Mouse (Mus musculus) T-cell, adult 2 months (primary cell): ENCODE measurements around the gene Mrap.

Source experiments
- DNase-seq: peaks from one replicate; pipeline ENCODE4 v3.0.0; 2022; ENCODE audit warnings: low spot score

The Mrap gene

DNA sequence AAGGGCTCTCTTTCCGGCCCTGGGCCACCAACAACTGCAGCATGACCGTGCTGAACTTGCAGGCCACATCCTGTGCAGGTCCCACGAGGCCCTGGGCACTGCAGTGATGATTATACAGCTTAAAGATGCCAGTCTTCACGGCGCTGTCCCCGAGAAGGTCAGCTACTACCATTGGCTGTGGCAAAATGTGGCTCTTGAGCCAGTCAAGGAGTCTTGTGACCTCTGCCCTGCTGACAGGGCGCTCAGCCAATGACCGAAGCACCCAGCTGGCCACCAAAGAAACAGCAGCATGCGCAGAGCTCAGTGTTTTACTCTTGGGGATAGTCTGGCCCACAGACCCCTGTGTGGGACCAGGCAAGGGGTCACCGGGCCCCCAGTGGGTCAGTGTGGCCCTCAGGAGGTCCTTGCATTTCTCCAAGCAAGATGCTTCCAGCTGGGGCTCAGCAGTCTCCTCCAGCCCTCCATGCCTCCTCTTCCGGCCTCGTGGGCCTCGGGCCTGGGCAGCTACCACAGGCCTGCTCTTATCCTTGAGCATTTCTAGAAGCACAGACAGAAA is 15.5 kb downstream of the Mrap start:
- no peak for DNase-seq

- DNase-seq: no peak
Observed at GRCm38 (mm10) chr16:90759335-90759734, 21.3 kb downstream of the Mrap start.

GRCm38 (mm10) chr16:90760515-90760914 is 22.5 kb downstream of the Mrap start:
- no peak for DNase-seq

DNA sequence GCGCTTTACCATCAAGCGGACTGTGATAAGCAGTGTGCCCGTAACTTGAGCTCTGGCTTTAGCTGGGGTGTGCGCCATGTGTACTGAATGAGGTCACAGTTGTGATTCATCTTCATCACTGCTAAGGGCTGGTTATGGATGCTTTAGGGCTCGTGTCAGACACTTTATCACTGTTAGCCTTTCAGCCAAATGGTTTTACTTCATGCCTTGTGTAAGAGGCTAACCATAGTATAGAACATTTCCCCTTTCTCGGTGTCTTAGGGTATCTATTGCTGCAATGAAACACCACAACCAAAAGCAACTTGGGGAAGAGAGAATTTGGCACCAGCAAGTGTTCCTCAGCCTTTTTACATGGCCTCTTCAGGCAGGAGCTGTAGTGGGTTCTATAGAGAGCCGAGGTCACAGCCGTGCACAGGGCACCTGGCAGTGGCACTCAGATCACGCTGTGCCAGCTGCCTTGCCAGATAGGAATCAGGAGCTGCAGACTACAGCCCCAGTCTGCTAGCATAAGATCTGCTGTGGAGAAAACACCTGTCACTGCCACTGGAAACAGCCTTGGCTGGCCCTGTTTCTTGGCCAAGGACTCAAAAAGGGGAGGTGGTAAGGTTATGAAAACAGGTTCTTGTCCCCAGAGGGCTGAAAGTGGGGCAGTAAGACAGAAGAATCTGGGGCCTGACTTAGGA is 27.3 kb downstream of the Mrap start:
- DNase-seq: no peak

- DNase-seq: no peak
Observed at GRCm38 (mm10) chr16:90766919-90767454, 29.0 kb downstream of the Mrap start.

DNA sequence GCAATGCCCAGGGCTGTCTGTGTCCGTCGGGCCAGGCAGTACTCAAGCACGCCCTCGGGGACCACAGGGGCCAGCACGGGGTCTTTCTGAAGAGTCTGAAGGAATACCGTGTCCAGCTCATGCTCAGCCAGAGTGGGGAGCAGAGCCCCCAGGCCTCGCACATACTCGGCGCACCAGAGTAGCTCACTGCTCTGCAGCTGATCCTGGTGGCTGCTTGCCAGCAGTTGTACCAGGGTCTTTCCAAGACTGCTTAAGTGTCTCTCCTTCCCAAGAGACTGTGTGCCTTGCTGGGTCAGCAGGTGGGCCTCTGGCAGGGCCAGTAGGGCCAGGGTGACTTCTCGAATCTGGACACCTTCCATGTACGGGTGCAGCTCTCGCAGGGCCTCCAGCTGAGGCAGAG is 36.2 kb downstream of the Mrap start:
- DNase-seq: no peak

DNA sequence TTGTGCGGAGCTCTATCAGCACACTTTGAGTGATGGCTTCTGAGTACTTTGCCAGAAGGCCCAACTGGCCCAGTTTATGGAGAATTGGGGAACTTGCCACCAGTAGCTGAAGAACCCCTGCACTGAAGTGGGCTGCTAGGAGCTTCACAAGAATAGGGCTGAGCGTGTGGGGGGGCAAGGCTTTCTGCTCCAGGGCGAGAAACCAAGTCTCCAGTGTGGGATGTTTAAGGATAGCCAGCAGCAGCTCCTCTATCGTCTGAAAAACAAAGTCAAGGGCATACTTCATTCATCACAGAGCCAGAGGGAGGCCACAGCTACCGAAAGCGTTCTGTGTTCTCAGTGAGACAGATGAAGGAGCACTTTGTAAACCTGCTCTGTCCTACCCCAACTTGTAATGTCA is 36.6 kb downstream of the Mrap start:
- no peak for DNase-seq

- DNase-seq: no peak
Observed at GRCm38 (mm10) chr16:90775946-90776520, 38.0 kb downstream of the Mrap start.

- no peak for DNase-seq
Observed at GRCm38 (mm10) chr16:90779783-90780182, 41.8 kb downstream of the Mrap start.

DNA sequence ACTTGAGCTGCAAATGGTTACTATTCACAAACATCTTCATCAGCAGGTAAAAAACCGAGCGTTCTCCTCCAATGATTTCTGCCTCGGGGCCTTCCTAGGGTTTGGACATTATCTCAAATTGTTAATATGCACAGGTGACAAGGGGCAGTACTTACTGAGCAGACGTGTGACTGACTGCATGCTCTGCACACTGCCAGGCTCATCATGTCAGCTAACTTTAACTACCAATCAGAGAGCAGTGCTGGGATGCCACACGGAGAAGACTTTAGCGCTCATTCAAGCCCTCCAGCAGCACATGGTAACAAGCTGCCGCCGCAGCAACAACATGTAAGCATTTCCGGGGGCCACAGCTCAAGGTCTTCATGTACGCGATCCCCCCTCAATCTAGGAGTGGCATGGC is 45.3 kb downstream of the Mrap start:
- no peak for DNase-seq

DNA sequence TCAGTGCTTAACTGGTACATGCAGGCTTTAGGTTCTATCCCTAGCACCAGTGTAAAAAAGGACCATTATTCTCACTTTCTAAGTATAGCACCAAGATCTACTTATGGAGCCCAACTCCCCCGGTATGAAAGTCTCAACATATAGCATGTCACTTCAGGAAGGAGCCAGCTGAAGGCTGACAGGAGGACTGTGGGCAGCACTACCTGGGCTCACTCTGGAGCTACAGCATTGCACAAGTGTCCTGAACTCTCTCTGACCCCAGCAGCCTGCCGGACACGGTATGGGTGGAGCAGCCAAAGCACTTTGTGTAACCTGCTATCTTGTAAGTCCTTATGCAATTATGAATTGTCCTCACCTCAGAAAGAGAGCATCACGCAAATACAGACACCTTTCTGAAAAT is 47.2 kb downstream of the Mrap start:
- DNase-seq: no peak

DNA sequence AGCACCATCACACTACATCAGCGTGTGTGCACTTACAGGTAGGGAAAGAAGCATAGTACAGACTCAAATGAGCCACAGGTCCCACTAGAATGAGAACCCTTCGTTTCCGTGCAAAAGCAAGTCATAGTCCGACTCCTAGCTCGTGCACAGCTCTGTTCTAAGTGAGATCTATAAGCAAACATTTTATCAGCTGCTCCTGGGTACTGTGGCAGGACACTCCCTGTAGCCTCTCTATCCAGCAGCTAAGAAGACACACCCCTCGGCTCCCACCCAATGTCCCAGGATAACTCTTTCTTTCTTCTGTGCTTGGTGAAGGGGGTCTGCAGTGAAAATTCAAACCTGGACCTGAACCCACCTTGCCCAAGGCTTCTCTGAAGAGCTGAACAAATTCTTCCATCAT is 50.6 kb downstream of the Mrap start:
- DNase-seq: no peak

- DNase-seq: no peak
Observed at GRCm38 (mm10) chr16:90790946-90791345, 52.9 kb downstream of the Mrap start.

DNA sequence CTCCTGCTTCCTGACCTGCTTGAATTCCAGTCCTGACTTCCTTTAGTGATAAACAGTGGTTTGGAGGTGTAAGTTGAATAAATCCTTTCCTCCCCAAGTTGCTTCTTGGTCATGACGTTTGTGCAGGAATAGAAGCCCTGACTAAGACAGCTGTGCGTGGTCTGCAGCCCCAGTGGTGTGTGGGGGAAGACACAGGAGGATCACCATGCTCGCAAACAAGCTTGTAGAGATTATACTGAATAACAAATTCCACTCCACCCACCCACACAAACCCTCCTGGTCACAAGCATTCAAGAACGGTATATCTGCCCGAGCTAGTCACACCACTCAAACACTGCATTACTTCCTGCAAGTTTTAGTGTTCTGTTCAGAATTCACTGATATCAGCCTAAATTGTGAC is 54.1 kb downstream of the Mrap start:
- DNase-seq: no peak

- DNase-seq: no peak
Observed at GRCm38 (mm10) chr16:90792500-90792899, 54.5 kb downstream of the Mrap start.

- DNase-seq: no peak
Observed at GRCm38 (mm10) chr16:90794708-90795107, 56.7 kb downstream of the Mrap start.

GRCm38 (mm10) chr16:90798446-90798845 is 60.4 kb downstream of the Mrap start:
- no peak for DNase-seq

GRCm38 (mm10) chr16:90798848-90799247 is 60.8 kb downstream of the Mrap start:
- no peak for DNase-seq
